Mouse (Mus musculus): ENCODE results near the gene Tbck.

The Tbck gene

GRCm38 (mm10) chr3:132871318-132871904 lies 187.5 kb downstream of the Tbck start:
- peak; percentile 94 for DNase-seq

GRCm38 (mm10) chr3:132873251-132873650 lies 189.3 kb downstream of the Tbck start:
- DNase-seq: peak; percentile 21

GRCm38 (mm10) chr3:132876011-132876708 lies 192.2 kb downstream of the Tbck start:
- peak; percentile 84 for DNase-seq

- DNase-seq: peak; percentile 58
Measured at GRCm38 (mm10) chr3:132876933-132877676, 193.2 kb downstream of the Tbck start.

- DNase-seq: peak; percentile 71
Measured at GRCm38 (mm10) chr3:132880361-132880760, 196.4 kb downstream of the Tbck start.

- DNase-seq: peak; percentile 66
Measured at GRCm38 (mm10) chr3:132880826-132881225, 196.9 kb downstream of the Tbck start.

GRCm38 (mm10) chr3:132883256-132883655 lies 199.3 kb downstream of the Tbck start:
- DNase-seq: peak; percentile 5

- no peak for DNase-seq
Measured at GRCm38 (mm10) chr3:132884459-132884858, 200.5 kb downstream of the Tbck start.

- peak; percentile 45 for DNase-seq
Measured at GRCm38 (mm10) chr3:132886419-132887050, 202.6 kb downstream of the Tbck start.

- peak; percentile 40 for DNase-seq
Measured at GRCm38 (mm10) chr3:132887074-132887848, 203.3 kb downstream of the Tbck start.

All from heart, adult 11 months (tissue).